Mouse (Mus musculus) small intestine, adult 2 months (tissue): ENCODE measurements around the gene Dusp15. TPM values are rescaled to one million over a fixed set of nuclear protein-coding genes. Genes with fewer than 3 reads are reported as not detected.

ENCODE experiments used
- H3K27ac ChIP-seq: fragments of 200-500 bp; 2 replicates; pipeline ENCODE4 v1.5.1; 2012; ENCODE audit warnings: low read depth, low read length, control low read depth, inconsistent platforms; ENCODE audit not compliant: insufficient read depth
- H3K27me3 ChIP-seq: fragments of 200-500 bp; 2 replicates; pipeline ENCODE4 v1.6.1; 2012; ENCODE audit warnings: mild to moderate bottlenecking, moderate library complexity, low read length, inconsistent platforms; ENCODE audit not compliant: control insufficient read depth, insufficient read depth
- H3K36me3 ChIP-seq: fragments of 200-500 bp; 2 replicates; pipeline ENCODE4 v1.6.1; 2012; ENCODE audit warnings: mild to moderate bottlenecking, low read length, control low read depth, inconsistent platforms; ENCODE audit not compliant: control insufficient read depth, insufficient read depth
- H3K4me1 ChIP-seq: fragments of 200-500 bp; 2 replicates; pipeline ENCODE4 v1.6.1; 2012; ENCODE audit warnings: low read length, inconsistent platforms, mixed read lengths; ENCODE audit not compliant: control insufficient read depth, insufficient read depth, insufficient read length
- H3K4me3 ChIP-seq: fragments of 200-500 bp; 2 replicates; pipeline ENCODE4 v1.5.1; 2012; ENCODE audit warnings: low read depth, mild to moderate bottlenecking, control low read depth, inconsistent platforms, low read length, moderate library complexity
- CTCF ChIP-seq: fragments of 200-500 bp; IDR thresholded peaks from 2 replicates; pipeline ENCODE4 v1.5.1; 2012; ENCODE audit warnings: low read depth, mild to moderate bottlenecking, control low read depth, inconsistent platforms, low read length, moderate library complexity, mixed read lengths; ENCODE audit not compliant: insufficient replicate concordance, insufficient read length; ENCODE audit errors: extremely low read depth
- POLR2A ChIP-seq: fragments of 200-500 bp; IDR thresholded peaks from 2 replicates; pipeline ENCODE4 v1.6.1; 2012; ENCODE audit warnings: low read depth, mild to moderate bottlenecking, control low read depth, inconsistent platforms, low read length, moderate library complexity
- WGBS: fragments of 180-500 bp; shearing (Covaris S2); methylation state at CpG from one replicate; pipeline ENCODE4 v1.1.7; 2018; 5-methylcytosine and 5-hydroxymethylcytosine counted together
- polyA plus RNA-seq: library from polyadenylated mRNA; depleted of rRNA; stranded (reverse); fragments of >200 nt; gene quantifications from 2 replicates; pipeline ENCODE4 v1.2.3, GENCODE M21; 2012

Gene Dusp15
- polyA plus RNA-seq, 1 experiment, result not detected

DNA sequence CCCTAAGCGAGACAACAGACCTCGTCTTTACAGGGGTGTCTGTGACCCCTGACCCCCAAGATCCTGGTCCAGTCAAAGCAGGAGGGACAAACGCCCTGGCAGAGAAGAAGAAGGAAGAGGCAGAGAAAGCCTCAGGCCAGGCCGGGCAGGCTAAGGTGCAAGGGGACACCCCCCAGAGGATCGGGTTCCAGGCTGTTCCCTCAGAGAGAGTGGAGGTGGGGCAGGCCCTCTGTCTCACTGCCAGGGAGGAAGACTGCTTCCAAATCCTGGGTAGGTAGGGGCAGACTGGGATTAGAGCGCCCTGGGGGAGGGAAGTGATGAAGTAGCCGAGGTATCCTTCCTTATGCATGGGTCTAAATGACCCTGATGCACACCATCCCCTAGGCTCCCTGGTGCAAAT lies 38.0 kb downstream of the Dusp15 start:
- no peak overlapping the region for H3K4me3 ChIP-seq
- peaks cover 8% of the 10 kb centered on the region; the same call in 1 of the 2 replicates for H3K27me3 ChIP-seq
- H3K4me1 ChIP-seq, result no peaks in the 10 kb centered on the region
- 39% methylated on average over 7 of the region's 7 CpGs for WGBS
- TF ChIP-seq POLR2A (no peak), CTCF (no peak)
- no peaks in the 10 kb centered on the region for H3K36me3 ChIP-seq
- no peak overlapping the region for H3K27ac ChIP-seq

DNA sequence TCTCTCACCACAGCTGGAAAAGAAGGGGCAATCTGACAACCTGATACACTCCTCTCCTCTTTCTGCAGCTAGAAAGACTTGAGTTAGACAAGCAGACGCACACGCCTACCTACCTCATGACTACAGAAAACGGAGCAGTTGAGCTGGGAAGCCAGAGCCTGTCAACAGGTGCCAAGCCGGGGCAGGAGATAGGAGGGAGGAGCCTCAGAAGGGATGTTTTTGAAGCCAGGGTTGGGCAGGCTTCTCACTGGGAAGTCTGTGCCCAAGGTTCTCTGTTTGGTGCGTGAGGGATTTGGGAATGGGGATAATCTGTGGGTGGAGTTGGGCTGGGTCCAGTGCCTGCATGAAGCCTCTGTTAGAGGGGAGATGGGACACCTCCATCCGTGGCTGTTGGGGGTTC lies 40.1 kb downstream of the Dusp15 start:
- Histone ChIP-seq H3K4me3 (no peak overlapping the region), H3K27ac (no peak overlapping the region), H3K4me1 (0 out of 2 replicates have a peak, but pooled peaks cover 2% of the 10 kb centered on the region), H3K27me3 (peaks cover 8% of the 10 kb centered on the region; the same call in 1 of the 2 replicates), H3K36me3 (no peaks in the 10 kb centered on the region)
- 20% methylated on average over 6 of the region's 6 CpGs for WGBS
- TF ChIP-seq CTCF (no peak), POLR2A (no peak)

DNA sequence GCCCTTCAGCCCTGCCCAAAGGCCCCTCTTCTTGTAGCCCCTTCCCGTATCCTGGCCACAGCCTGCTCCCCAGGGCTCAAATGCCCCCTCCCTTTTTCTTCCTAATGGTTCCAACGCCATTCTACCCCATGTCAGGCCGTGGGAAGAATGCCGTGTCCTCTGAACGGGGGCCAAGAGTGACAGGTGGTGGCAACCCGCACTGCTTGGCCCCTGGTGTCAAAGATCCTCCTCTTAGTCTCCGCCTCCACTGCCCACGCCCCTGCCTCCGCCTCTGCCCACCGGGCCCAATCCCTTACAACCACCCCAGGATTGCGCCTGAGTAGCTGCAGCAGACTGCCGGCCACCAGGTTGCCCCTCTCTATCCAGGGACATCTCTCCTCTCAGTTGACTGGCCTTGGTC lies 40.5 kb downstream of the Dusp15 start, which contains the start of gene Mylk2:
Gene Mylk2 (plus strand): TSS at position 322 of the 400 bp plus-strand sequence.
- Histone ChIP-seq H3K27ac (no peak within 1 kb of the TSS), H3K4me1 (0 out of 2 replicates have a peak, but pooled peaks cover 2% of the 10 kb centered on the region), H3K36me3 (no peaks in the 10 kb centered on the region), H3K4me3 (no peak within 1 kb of the TSS), H3K27me3 (peaks cover 8% of the 10 kb centered on the region; the same call in 1 of the 2 replicates)
- TF ChIP-seq POLR2A (no peak), CTCF (no peak)
- WGBS, result 12% methylated on average over 12 of the region's 12 CpGs

DNA sequence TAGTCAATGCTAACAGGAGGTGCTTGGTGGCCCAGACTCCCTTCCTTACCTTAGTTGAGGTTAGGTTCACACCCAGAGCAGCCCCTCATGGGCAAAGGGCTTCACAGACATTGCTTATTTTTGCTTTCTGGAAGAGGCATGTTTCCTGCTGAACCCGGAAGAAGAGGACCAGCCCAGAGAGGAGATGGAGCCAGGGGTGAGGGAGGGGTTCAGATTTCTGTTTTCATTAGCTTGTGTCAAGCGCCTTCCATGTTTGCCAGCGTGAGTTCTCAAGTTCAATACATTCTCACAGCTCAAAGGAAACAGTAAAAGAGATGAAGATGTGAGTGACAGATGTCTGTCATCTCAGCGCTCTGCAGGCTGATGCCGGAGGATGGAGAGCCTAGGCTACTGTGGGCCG lies 41.6 kb downstream of the Dusp15 start:
- H3K4me1 ChIP-seq, result peaks cover 2% of the 10 kb centered on the region; the same call in 1 of the 2 replicates

DNA sequence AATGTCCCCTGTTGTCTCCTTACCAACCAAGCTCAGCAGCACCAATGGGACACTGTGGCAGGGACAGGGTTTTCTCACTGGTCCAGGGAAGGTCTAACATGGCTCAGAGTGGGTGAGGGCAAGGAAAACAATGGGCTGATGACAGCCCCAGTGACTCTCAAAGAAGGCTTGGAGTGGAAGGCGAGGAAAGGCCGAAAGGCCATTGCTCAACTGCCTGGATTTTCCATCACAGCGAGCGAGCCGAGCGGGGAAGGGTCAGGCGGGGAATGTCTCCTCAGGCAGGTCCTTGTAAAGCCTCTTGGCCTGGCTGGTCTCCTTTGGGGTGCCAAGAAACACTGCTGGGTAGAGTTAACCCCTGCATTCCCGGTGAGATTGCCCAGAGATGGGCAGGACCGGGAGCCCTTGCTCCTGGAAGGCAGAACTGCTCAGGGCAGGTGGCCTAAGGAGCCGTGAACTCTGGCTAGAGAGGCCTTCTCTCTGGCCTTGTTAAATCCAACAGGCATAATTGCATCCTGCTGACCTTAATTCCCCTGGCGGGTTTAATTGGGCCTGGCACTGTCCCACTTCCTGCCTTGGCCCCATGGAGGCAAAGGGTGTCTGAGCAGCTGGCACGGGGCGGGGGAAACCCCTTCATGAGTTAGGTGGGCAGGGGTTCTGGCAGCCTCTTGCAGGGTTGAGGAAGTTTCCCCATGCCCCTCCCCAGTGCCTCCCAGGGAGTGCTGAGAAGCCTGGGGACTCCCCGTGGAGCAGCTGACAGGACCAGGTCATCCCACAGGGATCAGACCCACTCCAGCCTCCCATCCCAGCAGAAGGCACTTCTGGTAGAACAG lies 44.2 kb downstream of the Dusp15 start:
- no peaks in the 10 kb centered on the region for H3K27me3 ChIP-seq
- TF ChIP-seq POLR2A, result no peak
- no peak for TF ChIP-seq CTCF
- no peaks in the 10 kb centered on the region for H3K36me3 ChIP-seq
- no peak overlapping the region for H3K4me3 ChIP-seq
- WGBS, result 45% methylated on average over 14 of the region's 14 CpGs
- H3K27ac ChIP-seq, result no peak overlapping the region; the same call in 1 of the 2 replicates
- peaks cover 2% of the 10 kb centered on the region; the same call in 1 of the 2 replicates for H3K4me1 ChIP-seq

More for the DNA sequence above, 41.6 kb downstream of the Dusp15 start:
- TF ChIP-seq CTCF, result no peak
- no peak for TF ChIP-seq POLR2A
- H3K4me3 ChIP-seq, result no peak overlapping the region
- 76% methylated on average over 6 of the region's 6 CpGs for WGBS
- H3K27me3 ChIP-seq, result peaks cover 8% of the 10 kb centered on the region; the same call in 1 of the 2 replicates
- no peaks in the 10 kb centered on the region for H3K36me3 ChIP-seq
- no peak overlapping the region for H3K27ac ChIP-seq

DNA sequence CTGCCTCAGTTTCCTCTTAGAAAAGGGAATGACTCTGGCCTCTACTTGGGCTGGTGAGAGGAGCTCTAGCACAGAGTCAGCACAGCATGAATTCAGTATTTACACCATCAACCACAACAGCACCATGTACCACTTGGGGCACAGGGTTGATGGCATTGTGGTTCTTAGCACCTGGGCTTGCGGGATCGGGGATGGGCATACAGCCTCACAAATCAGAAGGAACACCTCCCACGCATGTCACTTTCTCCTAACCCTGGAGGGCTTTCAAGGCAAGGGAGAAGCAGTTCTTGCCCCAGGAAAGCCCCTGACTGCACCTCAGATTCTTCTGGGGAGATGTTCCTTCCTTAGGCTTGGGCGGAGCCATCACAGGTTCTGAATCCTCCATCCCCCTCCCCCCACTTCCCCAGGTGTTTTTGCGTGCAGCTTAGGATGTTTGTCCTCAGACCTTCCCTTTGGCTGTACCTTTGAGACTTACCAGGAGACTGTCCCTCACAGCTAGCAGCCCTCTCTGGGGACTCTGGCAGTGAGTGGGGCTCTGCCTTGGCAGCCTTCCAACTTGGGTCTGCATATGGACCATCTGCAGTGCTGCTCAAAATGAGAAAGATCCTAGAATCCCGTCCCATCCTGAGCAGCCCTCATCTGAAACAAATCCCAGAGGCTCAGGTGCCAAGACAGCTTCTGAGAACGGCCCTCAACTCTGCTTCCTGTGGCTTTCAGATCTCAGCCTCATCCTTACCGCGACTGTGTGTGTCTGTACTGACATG lies 45.0 kb downstream of the Dusp15 start:
- Histone ChIP-seq H3K4me1 (peaks cover 2% of the 10 kb centered on the region; the same call in 1 of the 2 replicates), H3K4me3 (no peak overlapping the region), H3K36me3 (no peaks in the 10 kb centered on the region), H3K27ac (no peak overlapping the region; the same call in 1 of the 2 replicates), H3K27me3 (no peaks in the 10 kb centered on the region)
- TF ChIP-seq POLR2A (no peak), CTCF (no peak)
- 61% methylated on average over 9 of the region's 9 CpGs for WGBS
